ENCODE assay signal across 8 mouse cellular contexts in genomic region chr6:121412558-121413297, GRCm38 (mm10).
A peak's percentile ranks its signal among the peaks of the same experiment; 100 is the strongest.
DNase-seq lines count a peak whose midpoint lies in the region; ATAC-seq and TF ChIP-seq lines count a peak whose summit lies in the region.

No protein-coding gene starts in this region.

- no peaks in the 10 kb centered on the region for H3K4me1 ChIP-seq in stomach, embryonic 14.5 days (ENCODE audit: control insufficient read depth, insufficient read depth, low read length)
- no peaks in the 10 kb centered on the region for H3K4me1 ChIP-seq in stomach, postnatal 0 days (replicated peaks; ENCODE audit: control insufficient read depth, insufficient read depth)
- peaks cover 10% of the 10 kb centered on the region for H3K4me1 ChIP-seq in forebrain, embryonic 13.5 days
- H3K4me1 ChIP-seq in limb, embryonic 10.5 days = peaks cover 13% of the 10 kb centered on the region
- H3K4me1 ChIP-seq in stomach, embryonic 16.5 days (ENCODE audit: control insufficient read depth, insufficient read depth, low read length) = no peaks in the 10 kb centered on the region

- no peak for DNase-seq in stomach, postnatal 0 days (ENCODE audit: low spot score)
- DNase-seq in limb, embryonic 10.5 days (ENCODE audit: low spot score) = peak; percentile 54
- DNase-seq in spleen, postnatal 4 days (ENCODE audit: low spot score in 2 of 2) = no peak
- DNase-seq in layer of hippocampus, postnatal 25 days (ENCODE audit: extremely low spot score in 1 of 2, low spot score in 1 of 2) = no peak
- no peak for DNase-seq in cerebellum, postnatal 36 days

- no peak for TF ChIP-seq CTCF in stomach, postnatal 0 days (IDR thresholded peaks at IDR 0.05; ENCODE audit: low read depth)

- no peak for TF ChIP-seq EP300 in stomach, postnatal 0 days (optimal IDR thresholded peaks at IDR 0.05)

- H3K4me2 ChIP-seq in stomach, embryonic 14.5 days (replicated peaks; ENCODE audit: low read depth, low read length) = peak overlapping the region; percentile 36
- no peak overlapping the region for H3K4me2 ChIP-seq in stomach, postnatal 0 days (replicated peaks; ENCODE audit: low read depth)
- peak overlapping the region; percentile 47 for H3K4me2 ChIP-seq in forebrain, embryonic 13.5 days
- peak overlapping the region; percentile 24 for H3K4me2 ChIP-seq in stomach, embryonic 16.5 days (ENCODE audit: low read depth, low read length)

- no peak overlapping the region for H3K27ac ChIP-seq in stomach, embryonic 14.5 days (ENCODE audit: low read length)
- no peak overlapping the region for H3K27ac ChIP-seq in stomach, postnatal 0 days (replicated peaks)
- no peak overlapping the region for H3K27ac ChIP-seq in forebrain, embryonic 13.5 days
- H3K27ac ChIP-seq in limb, embryonic 10.5 days = no peak overlapping the region
- H3K27ac ChIP-seq in stomach, embryonic 16.5 days (ENCODE audit: low read length) = no peak overlapping the region

- no peaks in the 10 kb centered on the region for H3K36me3 ChIP-seq in stomach, embryonic 14.5 days (ENCODE audit: control insufficient read depth, insufficient read depth, low read length)
- H3K36me3 ChIP-seq in stomach, postnatal 0 days (ENCODE audit: control insufficient read depth, insufficient read depth, low read length) = no peaks in the 10 kb centered on the region
- no peaks in the 10 kb centered on the region for H3K36me3 ChIP-seq in forebrain, embryonic 13.5 days (ENCODE audit: poor library complexity, severe bottlenecking)
- no peaks in the 10 kb centered on the region for H3K36me3 ChIP-seq in limb, embryonic 10.5 days
- H3K36me3 ChIP-seq in stomach, embryonic 16.5 days (ENCODE audit: control insufficient read depth, insufficient read depth, low read length) = no peaks in the 10 kb centered on the region

- 2% methylated on average over 43 of the region's 46 CpGs for WGBS in stomach, embryonic 14.5 days
- WGBS in stomach, postnatal 0 days = 3% methylated on average over 41 of the region's 46 CpGs
- WGBS in forebrain, embryonic 13.5 days = 2% methylated on average over 45 of the region's 46 CpGs
- 2% methylated on average over 44 of the region's 46 CpGs for WGBS in limb, embryonic 10.5 days
- WGBS in stomach, embryonic 16.5 days = 2% methylated on average over 46 of the region's 46 CpGs

- no peak for ATAC-seq in stomach, embryonic 14.5 days (ENCODE audit: insufficient number of reproducible peaks, insufficient read depth, low FRiP score, low read depth)
- no peak for ATAC-seq in stomach, postnatal 0 days (ENCODE audit: low FRiP score, low TSS enrichment)
- 0 out of 2 replicates have a peak, but pooled peaks have one; percentile 36 for ATAC-seq in forebrain, embryonic 13.5 days
- ATAC-seq in stomach, embryonic 16.5 days (ENCODE audit: insufficient read depth, low FRiP score) = no peak

- peak overlapping the region; percentile 16 for H3K4me3 ChIP-seq in stomach, embryonic 14.5 days (ENCODE audit: low read depth, low read length)
- H3K4me3 ChIP-seq in stomach, postnatal 0 days (ENCODE audit: low read depth, low read length) = no peak overlapping the region
- H3K4me3 ChIP-seq in forebrain, embryonic 13.5 days = peak overlapping the region; percentile 25; the same call in 1 of the 2 replicates
- H3K4me3 ChIP-seq in limb, embryonic 10.5 days = peak overlapping the region; percentile 44
- peak overlapping the region; percentile 12 for H3K4me3 ChIP-seq in stomach, embryonic 16.5 days (replicated peaks; ENCODE audit: low read length)

- no peak overlapping the region for H3K9ac ChIP-seq in stomach, embryonic 14.5 days (replicated peaks; ENCODE audit: low read depth, low read length)
- H3K9ac ChIP-seq in stomach, postnatal 0 days (ENCODE audit: low read length) = no peak overlapping the region
- H3K9ac ChIP-seq in forebrain, embryonic 13.5 days = no peak overlapping the region; the same call in 1 of the 2 replicates
- no peak overlapping the region for H3K9ac ChIP-seq in stomach, embryonic 16.5 days (ENCODE audit: low read length)

- no peaks in the 10 kb centered on the region for H3K9me3 ChIP-seq in stomach, embryonic 14.5 days (ENCODE audit: control insufficient read depth, low read depth, low read length)
- H3K9me3 ChIP-seq in stomach, postnatal 0 days (ENCODE audit: control insufficient read depth, low read length) = no peaks in the 10 kb centered on the region
- H3K9me3 ChIP-seq in forebrain, embryonic 13.5 days (replicated peaks) = no peaks in the 10 kb centered on the region; the same call in 1 of the 2 replicates
- H3K9me3 ChIP-seq in limb, embryonic 10.5 days (replicated peaks) = no peaks in the 10 kb centered on the region
- H3K9me3 ChIP-seq in stomach, embryonic 16.5 days (replicated peaks; ENCODE audit: control insufficient read depth, low read length) = no peaks in the 10 kb centered on the region

- H3K27me3 ChIP-seq in stomach, embryonic 14.5 days (ENCODE audit: control insufficient read depth, insufficient read depth, low read length) = peaks cover 30% of the 10 kb centered on the region
- peaks cover 13% of the 10 kb centered on the region for H3K27me3 ChIP-seq in stomach, postnatal 0 days (ENCODE audit: control insufficient read depth, insufficient read depth, low read length)
- peaks cover 50% of the 10 kb centered on the region for H3K27me3 ChIP-seq in forebrain, embryonic 13.5 days
- H3K27me3 ChIP-seq in limb, embryonic 10.5 days (ENCODE audit: low read depth, poor library complexity, severe bottlenecking) = peaks cover 66% of the 10 kb centered on the region
- H3K27me3 ChIP-seq in stomach, embryonic 16.5 days (ENCODE audit: control insufficient read depth, insufficient read depth, low read length) = peaks cover 36% of the 10 kb centered on the region
